Mouse (Mus musculus): ENCODE measurements around the gene Adat1.

GRCm38 (mm10) chr8:111982116-111982515, 10.0 kb downstream of the Adat1 start:
- TF ChIP-seq EP300 (IDR thresholded peaks at IDR 0.05; ENCODE audit: insufficient read depth, low read depth, low read length) (no peak), CTCF (IDR thresholded peaks at IDR 0.05) (0 out of 2 replicates have a peak, but pooled peaks have one; percentile 7)
